Mouse (Mus musculus) testis, adult 2 months (tissue): Measurements from ENCODE around the gene Dram1. TPM values are rescaled to one million over a fixed set of nuclear protein-coding genes. Genes with fewer than 3 reads are reported as not detected.
A peak's percentile ranks its signal among the peaks of the same experiment; 100 is the strongest.

ENCODE experiments used
- H3K27ac ChIP-seq: fragments of 200-500 bp; 2 replicates; pipeline ENCODE4 v1.5.1; 2012; ENCODE audit warnings: low read depth, low read length; ENCODE audit not compliant: control insufficient read depth, insufficient read depth
- H3K27me3 ChIP-seq: fragments of 200-500 bp; 2 replicates; pipeline ENCODE4 v1.6.1; 2012; ENCODE audit warnings: mild to moderate bottlenecking, low read length, moderate library complexity; ENCODE audit not compliant: control insufficient read depth, insufficient read depth
- H3K36me3 ChIP-seq: fragments of 200-500 bp; 2 replicates; pipeline ENCODE4 v1.6.1; 2012; ENCODE audit warnings: mild to moderate bottlenecking, low read length; ENCODE audit not compliant: control insufficient read depth, insufficient read depth
- H3K4me1 ChIP-seq: fragments of 200-500 bp; 2 replicates; pipeline ENCODE4 v1.6.1; 2012; ENCODE audit warnings: low read length; ENCODE audit not compliant: control insufficient read depth, insufficient read depth
- H3K4me3 ChIP-seq: fragments of 200-500 bp; 2 replicates; pipeline ENCODE4 v1.5.1; 2012; ENCODE audit warnings: low read depth, mild to moderate bottlenecking, low read length, moderate library complexity, mixed read lengths; ENCODE audit not compliant: control insufficient read depth
- CTCF ChIP-seq: fragments of 200-500 bp; IDR thresholded peaks from 2 replicates; pipeline ENCODE4 v1.5.1; 2012; ENCODE audit warnings: low read depth, mild to moderate bottlenecking, inconsistent platforms, low read length, moderate library complexity; ENCODE audit not compliant: control insufficient read depth, insufficient read depth, insufficient replicate concordance
- POLR2A ChIP-seq: fragments of 200-500 bp; IDR thresholded peaks from 2 replicates; pipeline ENCODE4 v1.6.1; 2012; ENCODE audit warnings: low read depth, mild to moderate bottlenecking, inconsistent platforms, low read length, moderate library complexity; ENCODE audit not compliant: control insufficient read depth
- polyA plus RNA-seq: library from polyadenylated mRNA; depleted of rRNA; stranded (reverse); fragments of >200 nt; gene quantifications from 2 replicates; pipeline ENCODE4 v1.2.3, GENCODE M21; 2012; rRNA removed

The Dram1 gene
- 30.7 and 34.2 TPM in 2 replicates for polyA plus RNA-seq

DNA sequence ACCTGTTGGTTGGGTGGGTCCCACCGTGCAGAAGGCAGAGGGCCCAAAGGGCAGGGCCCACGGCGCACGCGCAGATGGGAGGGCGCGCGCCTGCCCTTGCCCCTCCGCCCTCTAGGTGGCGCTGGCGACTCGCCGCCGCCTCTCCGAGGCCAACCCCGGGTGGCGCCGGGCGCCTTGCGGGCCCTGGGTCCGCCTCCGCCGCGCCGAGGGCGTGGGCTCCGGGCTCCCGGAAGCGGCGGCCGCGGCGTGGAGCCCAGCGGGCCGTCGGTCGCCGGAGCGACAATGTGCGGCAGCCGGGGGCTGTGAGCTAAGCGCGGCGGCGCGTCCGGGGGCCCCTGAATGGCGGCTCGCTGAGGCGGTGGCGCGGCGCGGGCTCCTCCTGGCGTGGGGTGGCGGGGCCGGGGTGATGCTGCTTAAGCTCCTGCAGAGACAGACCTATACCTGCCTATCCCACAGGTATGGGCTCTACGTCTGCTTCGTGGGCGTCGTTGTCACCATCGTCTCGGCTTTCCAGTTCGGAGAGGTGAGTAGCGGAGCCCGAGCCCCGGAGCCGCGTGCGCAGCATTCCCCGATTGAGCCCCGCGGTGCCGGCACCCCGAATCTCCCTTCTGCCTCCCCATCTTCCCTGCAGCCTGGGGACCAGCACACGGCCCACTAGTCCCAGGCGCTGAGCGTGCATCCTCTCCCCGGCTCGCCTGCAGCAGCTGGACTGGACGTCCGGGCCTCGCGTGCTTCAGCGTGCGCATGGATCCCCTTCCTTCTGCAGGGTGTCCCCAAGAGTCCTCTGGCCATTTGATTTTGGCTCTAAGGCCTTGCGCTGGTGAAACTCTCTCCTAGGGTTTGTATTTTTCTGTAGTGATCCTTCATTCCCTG lies at the start of gene Dram1, which contains the start of gene Gnptab:
Gene Dram1, minus strand, starts transcription at position 68 of the 873 bp plus-strand sequence.
Gene Gnptab, plus strand, starts transcription at position 120 of the 873 bp plus-strand sequence.
- H3K36me3 ChIP-seq: no peaks in the 10 kb centered on the region
- H3K4me1 ChIP-seq: peaks cover 19% of the 10 kb centered on the region
- peak within 1 kb of the TSS; percentile 66; the same call in 1 of the 2 replicates for H3K27ac ChIP-seq
- peak within 1 kb of the TSS; percentile 98 for H3K4me3 ChIP-seq
- peak; percentile 28; the same call in 1 of the 2 replicates for TF ChIP-seq POLR2A
- TF ChIP-seq CTCF: peak; percentile 96
- no peaks in the 10 kb centered on the region for H3K27me3 ChIP-seq

DNA sequence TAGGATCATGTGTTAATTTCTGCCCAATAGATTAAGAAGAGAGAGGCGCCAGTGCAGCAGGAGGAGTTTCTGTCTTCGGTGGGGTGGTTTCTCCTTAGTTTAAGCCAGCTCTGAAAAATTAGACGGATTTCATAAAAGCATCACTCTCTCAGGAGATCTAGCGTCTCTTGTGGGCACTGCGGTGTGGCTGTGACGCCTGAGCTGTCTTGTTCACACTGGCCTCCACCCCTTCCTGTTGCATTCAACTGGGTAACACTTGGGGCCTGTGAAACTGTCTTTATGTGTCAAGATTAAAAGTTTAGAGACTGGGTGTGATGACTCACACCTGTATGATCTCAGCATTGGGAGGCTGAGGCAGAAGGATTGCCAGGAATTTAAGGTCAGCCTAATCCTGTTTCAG lies 49.1 kb upstream of the Dram1 start:
- TF ChIP-seq POLR2A (no peak), CTCF (no peak)
- no peak overlapping the region for H3K27ac ChIP-seq
- H3K4me3 ChIP-seq: no peak overlapping the region
- H3K27me3 ChIP-seq: no peaks in the 10 kb centered on the region
- H3K4me1 ChIP-seq: peaks cover 3% of the 10 kb centered on the region
- no peaks in the 10 kb centered on the region for H3K36me3 ChIP-seq

DNA sequence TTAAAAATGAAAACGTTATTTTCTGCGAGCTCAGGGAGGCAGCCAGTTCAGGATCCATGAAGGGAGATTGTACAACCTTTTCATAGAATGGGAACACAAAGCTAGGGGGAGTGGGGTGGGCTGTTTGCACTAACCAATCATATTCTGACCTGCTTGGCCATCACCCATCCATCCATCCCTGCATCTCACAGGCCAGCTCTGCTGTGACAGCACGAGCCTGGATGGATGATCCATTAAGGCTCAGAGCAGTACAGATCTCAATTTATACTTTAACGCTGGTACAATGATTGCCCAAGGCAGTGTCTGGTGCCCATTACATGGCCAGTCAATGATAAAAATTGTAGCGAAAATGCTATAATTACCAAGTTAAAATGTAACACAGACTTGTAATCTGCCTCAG lies 48.0 kb upstream of the Dram1 start:
- no peaks in the 10 kb centered on the region for H3K27me3 ChIP-seq
- TF ChIP-seq POLR2A (no peak), CTCF (no peak)
- H3K36me3 ChIP-seq: no peaks in the 10 kb centered on the region

DNA sequence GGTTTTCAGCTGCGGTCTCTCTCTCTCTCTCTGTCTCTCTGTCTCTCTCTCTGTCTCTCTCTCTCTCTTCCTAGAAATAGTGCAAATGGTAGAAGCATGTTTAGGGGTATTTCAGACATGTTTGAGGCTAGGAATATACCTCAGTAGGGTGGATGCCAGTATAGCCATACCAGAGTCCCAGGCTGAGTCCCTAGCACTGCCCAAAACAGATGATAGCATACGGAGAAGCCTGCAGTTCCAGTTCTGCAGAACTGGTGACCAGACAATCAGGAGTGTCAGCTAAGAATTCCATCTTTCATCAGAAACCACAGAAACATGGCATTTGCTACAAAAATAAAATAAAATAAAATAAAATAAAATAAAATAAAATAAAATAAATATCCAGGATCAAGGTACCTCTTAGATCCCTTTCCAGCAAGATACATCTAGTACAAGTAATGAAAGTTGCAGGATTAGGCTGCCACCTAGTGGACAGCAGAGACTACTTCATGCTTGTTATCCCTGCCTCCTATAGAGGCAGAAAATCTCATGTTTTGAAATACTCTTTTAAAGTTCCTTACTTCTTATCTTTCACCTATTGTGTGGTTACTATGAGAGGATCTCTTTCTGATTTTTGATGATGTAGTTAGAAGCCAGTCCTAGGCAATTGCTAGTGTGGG lies 47.4 kb upstream of the Dram1 start:
- Histone ChIP-seq H3K4me3 (no peak overlapping the region), H3K27me3 (no peaks in the 10 kb centered on the region), H3K36me3 (no peaks in the 10 kb centered on the region), H3K4me1 (peaks cover 3% of the 10 kb centered on the region), H3K27ac (no peak overlapping the region)
- TF ChIP-seq CTCF (no peak), POLR2A (no peak)

More for the DNA sequence above, 48.0 kb upstream of the Dram1 start:
- H3K4me1 ChIP-seq: peaks cover 3% of the 10 kb centered on the region
- H3K4me3 ChIP-seq: no peak overlapping the region
- H3K27ac ChIP-seq: no peak overlapping the region

DNA sequence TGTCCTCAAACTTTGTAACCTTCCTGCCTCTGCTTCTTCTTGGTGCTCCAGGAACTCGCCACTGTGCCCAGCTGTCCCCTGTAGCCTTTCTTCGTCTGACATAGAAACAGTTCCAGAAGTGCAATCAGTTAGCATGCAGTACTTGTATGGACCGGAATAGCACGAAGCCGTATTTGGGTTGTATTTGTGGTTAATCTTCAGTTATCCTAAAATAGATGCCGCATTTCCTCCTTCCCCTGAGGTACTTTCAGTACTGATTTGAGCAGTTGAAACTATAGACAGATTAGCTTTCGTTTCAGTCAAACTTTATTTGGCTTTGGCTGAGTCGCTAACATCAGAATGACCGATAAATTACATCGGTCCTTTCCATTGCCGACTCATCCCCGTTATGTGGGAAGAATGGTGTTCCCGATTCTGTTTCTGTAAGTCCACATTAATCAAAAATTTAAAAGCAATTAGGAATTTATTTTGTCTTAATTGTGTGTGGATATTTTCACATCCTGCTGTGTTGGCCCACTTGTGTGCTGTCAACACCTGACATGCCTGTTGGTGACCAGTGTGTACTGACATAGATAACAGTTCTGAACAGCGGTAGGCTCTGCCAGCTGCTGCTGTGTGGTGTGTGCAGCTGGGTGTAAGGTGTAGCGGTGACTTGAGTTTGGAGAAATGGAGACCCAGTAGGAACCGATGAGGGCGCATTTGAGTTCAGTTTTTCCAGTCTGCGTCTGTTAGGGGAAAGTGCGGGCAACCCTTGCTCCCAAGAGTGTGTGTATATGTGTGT lies 42.0 kb upstream of the Dram1 start:
- H3K4me1 ChIP-seq: peaks cover 3% of the 10 kb centered on the region
- no peak overlapping the region for H3K27ac ChIP-seq
- H3K4me3 ChIP-seq: no peak overlapping the region
- no peak for TF ChIP-seq CTCF
- no peak for TF ChIP-seq POLR2A
- H3K36me3 ChIP-seq: no peaks in the 10 kb centered on the region
- no peaks in the 10 kb centered on the region for H3K27me3 ChIP-seq

DNA sequence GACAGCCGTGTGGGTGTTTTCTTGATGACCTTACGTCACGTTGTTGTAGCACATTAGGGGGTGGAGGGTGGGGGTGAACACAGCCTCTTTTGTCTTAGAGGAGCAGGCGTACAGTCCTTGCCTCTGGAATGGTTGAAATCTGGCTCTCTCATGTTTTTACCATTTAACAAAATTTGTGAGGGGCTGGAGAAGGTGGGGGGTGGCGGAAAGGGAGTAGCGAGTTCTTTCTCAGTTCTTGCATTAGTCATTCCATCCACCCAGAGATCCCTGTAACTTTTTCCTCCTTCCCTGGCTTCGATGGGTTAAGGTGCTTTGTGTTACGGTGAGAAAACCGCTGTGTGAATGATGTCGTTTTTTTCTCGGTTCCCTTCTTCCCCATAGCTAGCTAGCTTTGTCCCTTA lies 41.3 kb upstream of the Dram1 start:
- H3K27ac ChIP-seq: no peak overlapping the region
- H3K4me3 ChIP-seq: no peak overlapping the region
- H3K4me1 ChIP-seq: peaks cover 3% of the 10 kb centered on the region
- TF ChIP-seq POLR2A (no peak), CTCF (no peak)
- no peaks in the 10 kb centered on the region for H3K36me3 ChIP-seq
- H3K27me3 ChIP-seq: no peaks in the 10 kb centered on the region
